Mouse (Mus musculus) myocyte (in vitro differentiated cells): Measurements from ENCODE around the gene Echs1.

Source experiments
- CEBPB ChIP-seq: IDR thresholded peaks from 2 replicates; pipeline ENCODE4 v1.6.1; 2011; ENCODE audit warnings: mild to moderate bottlenecking, moderate library complexity; ENCODE audit not compliant: poor library complexity, insufficient read depth, severe bottlenecking
- E2F4 ChIP-seq: IDR thresholded peaks from one replicate; pipeline ENCODE4 v1.6.1; 2011; ENCODE audit warnings: mild to moderate bottlenecking, control low read depth, moderate library complexity; ENCODE audit not compliant: insufficient read depth
- MAX ChIP-seq: IDR thresholded peaks from one replicate; pipeline ENCODE4 v1.6.1; 2011; ENCODE audit warnings: low read depth, mild to moderate bottlenecking, control low read depth
- MYOD1 ChIP-seq, 3 experiments: IDR thresholded peaks; one replicate each; pipeline ENCODE4 v1.6.1; 2011; ENCODE audit warnings: control low read depth in 2 of 3, low read depth in 2 of 3, mild to moderate bottlenecking in 2 of 3, moderate library complexity in 1 of 3; ENCODE audit not compliant: insufficient read length in 2 of 3, control insufficient read depth in 1 of 3
- POLR2A ChIP-seq: IDR thresholded peaks from one replicate; pipeline ENCODE4 v1.6.1; 2011; ENCODE audit warnings: low read depth, mild to moderate bottlenecking, control low read depth, moderate library complexity; ENCODE audit not compliant: insufficient read length
- POLR2AphosphoS2 ChIP-seq: IDR thresholded peaks from one replicate; pipeline ENCODE4 v1.6.1; 2011; ENCODE audit warnings: low read depth, control low read depth; ENCODE audit not compliant: insufficient read length
- SRF ChIP-seq: IDR thresholded peaks from one replicate; pipeline ENCODE4 v1.6.1; 2011; ENCODE audit warnings: low read depth; ENCODE audit not compliant: control insufficient read depth, insufficient read length
- TCF12 ChIP-seq: IDR thresholded peaks from one replicate; pipeline ENCODE4 v1.6.1; 2011; ENCODE audit warnings: mild to moderate bottlenecking, control low read depth; ENCODE audit not compliant: poor library complexity, insufficient read depth, severe bottlenecking
- USF1 ChIP-seq: IDR thresholded peaks from one replicate; pipeline ENCODE4 v1.6.1; 2011; ENCODE audit warnings: low read depth, mild to moderate bottlenecking, control low read depth, moderate library complexity

DNA sequence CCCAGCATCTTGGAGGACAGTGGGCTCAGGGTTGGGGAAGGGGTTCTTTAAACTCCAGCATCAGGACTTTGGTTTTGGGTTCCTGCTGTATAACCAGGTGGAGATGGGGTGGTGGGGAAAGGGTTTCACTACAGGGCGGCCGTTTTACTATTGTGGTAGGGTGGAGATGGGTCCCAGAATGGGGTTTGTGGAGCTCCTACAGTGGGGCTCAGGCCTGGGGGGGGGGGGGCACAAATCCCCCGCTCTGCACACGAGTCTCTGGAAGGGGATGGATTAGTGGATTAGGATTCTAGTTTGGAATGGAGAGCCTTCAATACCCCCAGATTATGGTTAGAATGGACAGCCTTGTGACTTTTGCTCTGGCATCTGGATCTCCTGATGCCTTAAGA, 37.5 kb upstream of the Echs1 start:
- TF ChIP-seq MAX (no peak), E2F4 (no peak), CEBPB (no peak), POLR2AphosphoS2 (no peak), POLR2A (no peak), TCF12 (no peak), SRF (no peak), USF1 (no peak), MYOD1 (IDR thresholded peaks at IDR 0.05; ENCODE audit: control insufficient read depth in 1 of 3, insufficient read length in 2 of 3, low read depth in 2 of 3) (no peak)
